Mouse (Mus musculus) heart, adult 2 months (tissue): ENCODE data around the gene Smim14. TPM values are rescaled to one million over a fixed set of nuclear protein-coding genes. Genes with fewer than 3 reads are reported as not detected.
A peak's percentile ranks its signal among the peaks of the same experiment; 100 is the strongest.

ENCODE experiments used
- DNase-seq, 2 experiments: peaks; one replicate each; pipeline ENCODE4 v3.0.0; 2021
- H3K27ac ChIP-seq: fragments of 200-600 bp; 2 replicates; pipeline ENCODE4 v1.8.1; 2022
- H3K27me3 ChIP-seq: fragments of 200-500 bp; 2 replicates; pipeline ENCODE4 v1.6.1; 2012; ENCODE audit warnings: mild to moderate bottlenecking, low read length, inconsistent platforms, mixed read lengths; ENCODE audit not compliant: control insufficient read depth, insufficient read depth
- H3K36me3 ChIP-seq: fragments of 200-500 bp; 2 replicates; pipeline ENCODE4 v1.6.1; 2012; ENCODE audit warnings: low read length, inconsistent platforms; ENCODE audit not compliant: control insufficient read depth, insufficient read depth
- H3K4me1 ChIP-seq: fragments of 200-500 bp; 2 replicates; pipeline ENCODE4 v1.6.1; 2011; ENCODE audit warnings: low read length; ENCODE audit not compliant: control insufficient read depth, insufficient read depth
- H3K4me3 ChIP-seq: fragments of 200-600 bp; 2 replicates; pipeline ENCODE4 v1.8.1; 2022
- H3K79me2 ChIP-seq: fragments of 200-500 bp; replicated peaks from 2 replicates; pipeline ENCODE4 v1.6.1; 2012; ENCODE audit warnings: mild to moderate bottlenecking, inconsistent platforms, low read length, moderate library complexity, mixed read lengths; ENCODE audit not compliant: control insufficient read depth, insufficient read depth
- H3K9ac ChIP-seq: fragments of 200-500 bp; 2 replicates; pipeline ENCODE4 v1.6.1; 2012; ENCODE audit warnings: low read depth, mild to moderate bottlenecking, control low read depth, inconsistent platforms, low read length, mixed read lengths
- CTCF ChIP-seq: fragments of 200-600 bp; IDR thresholded peaks from 2 replicates; pipeline ENCODE4 v1.8.1; 2022; ENCODE audit warnings: antibody characterized with exemption, mild to moderate bottlenecking, moderate library complexity
- EP300 ChIP-seq: fragments of 200-500 bp; IDR thresholded peaks from 2 replicates; pipeline ENCODE4 v1.6.1; 2011; ENCODE audit warnings: low read depth, low read length, control low read depth; ENCODE audit not compliant: insufficient read depth
- POLR2A ChIP-seq: fragments of 200-500 bp; IDR thresholded peaks from 2 replicates; pipeline ENCODE4 v1.6.1; 2011; ENCODE audit warnings: mild to moderate bottlenecking, low read depth, low read length, control low read depth; ENCODE audit not compliant: insufficient read depth
- WGBS: fragments of 180-500 bp; shearing (Covaris S2); methylation state at CpG from one replicate; pipeline ENCODE4 v1.1.7; 2018; 5-methylcytosine and 5-hydroxymethylcytosine counted together
- intact Hi-C: fragments of 180-260 bp; cut with DNase I; formaldehyde crosslinking; loops from one replicate; pipeline ENCODE4 v1.15.1; 2025
- polyA plus RNA-seq: library from polyadenylated mRNA; depleted of rRNA; stranded (reverse); fragments of >200 nt; gene quantifications from 2 replicates; pipeline ENCODE4 v1.2.3, GENCODE M21; 2012
- total RNA-seq, 2 experiments: library from RNA; stranded (reverse); gene quantifications; 2 replicates each; pipeline ENCODE4 v1.2.3; 2021

Gene Smim14
- total and polyA plus RNA-seq, 3 experiments = 94.2 to 97.3 (median 97.1) TPM

DNA sequence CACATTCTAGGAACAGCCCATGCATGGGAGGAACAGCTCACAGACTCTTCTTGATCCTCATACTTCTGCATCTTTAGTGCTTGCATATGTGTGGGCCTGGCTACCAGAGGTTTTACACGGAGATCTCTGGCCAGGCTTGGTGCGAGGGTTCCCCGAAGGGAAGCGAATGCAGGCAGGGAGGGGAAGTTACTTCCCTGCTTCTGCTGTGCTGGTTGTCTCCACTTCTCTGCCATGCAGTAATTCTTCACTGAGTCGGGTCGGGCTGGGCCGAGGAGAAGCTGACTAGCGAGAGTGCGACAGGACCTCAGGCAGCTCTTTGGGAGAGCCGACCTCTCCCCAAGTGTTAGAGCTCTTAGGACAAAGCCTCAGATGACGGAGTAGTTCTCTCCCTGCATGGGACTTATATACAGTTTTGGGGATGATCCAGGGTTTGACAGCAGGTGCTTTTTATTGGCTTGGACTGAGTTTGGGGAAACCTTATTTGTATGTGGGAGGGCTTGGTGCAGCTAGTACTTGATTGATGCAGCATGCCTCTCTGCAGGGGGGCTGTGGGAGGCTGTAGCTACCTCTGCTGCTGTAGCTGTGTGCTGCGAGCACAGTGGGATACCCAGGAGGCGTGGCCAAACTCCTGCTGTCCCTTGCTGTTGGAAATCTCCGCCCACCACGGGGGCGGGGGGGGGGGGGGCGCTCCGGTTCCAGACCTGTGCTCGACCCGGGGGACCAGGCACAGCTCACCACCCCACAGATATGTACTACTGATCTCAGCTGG is 24.3 kb upstream of the Smim14 start:
- Histone ChIP-seq H3K79me2 (peaks cover 5% of the 10 kb centered on the region; the same call in 1 of the 2 replicates), H3K4me1 (peaks cover 2% of the 10 kb centered on the region), H3K36me3 (no peaks in the 10 kb centered on the region; the same call in none of the 2 replicates), H3K4me3 (no peak overlapping the region), H3K27me3 (no peaks in the 10 kb centered on the region), H3K27ac (no peak overlapping the region), H3K9ac (no peak overlapping the region)
- intact Hi-C loops = no loop called here
- 51% methylated on average over 19 of the region's 20 CpGs for whole genome bisulfite sequencing
- TF ChIP-seq CTCF (no peak), POLR2A (no peak), EP300 (no peak)
- DNase-seq = peak in 1 of 2 experiments; percentile 4

DNA sequence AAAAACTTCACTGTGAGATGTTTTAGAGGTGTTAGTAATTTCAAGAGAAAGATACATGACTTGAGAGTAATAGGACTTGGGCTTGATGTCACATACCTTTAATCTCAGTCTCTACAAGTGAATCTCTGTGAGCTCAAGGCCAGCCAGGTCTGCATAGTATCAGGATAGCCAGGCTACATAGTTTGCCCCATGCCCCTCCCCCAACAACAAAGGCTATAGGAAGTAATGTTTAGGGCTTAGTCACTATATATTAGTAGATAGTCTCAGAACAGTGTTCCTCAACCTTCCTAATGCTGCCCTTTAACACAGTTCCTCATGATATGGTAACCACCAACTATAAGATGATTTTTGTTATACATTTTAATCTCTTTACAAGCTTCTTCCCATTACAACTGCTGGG is 20.1 kb upstream of the Smim14 start:
- intact Hi-C loops = no loop called here
- TF ChIP-seq EP300 (no peak), CTCF (no peak), POLR2A (no peak)
- no peak overlapping the region for H3K9ac ChIP-seq
- no peaks in the 10 kb centered on the region; the same call in none of the 2 replicates for H3K36me3 ChIP-seq
- H3K4me3 ChIP-seq = no peak overlapping the region
- peaks cover 2% of the 10 kb centered on the region for H3K4me1 ChIP-seq
- H3K27me3 ChIP-seq = no peaks in the 10 kb centered on the region
- H3K79me2 ChIP-seq = peaks cover 6% of the 10 kb centered on the region; the same call in 1 of the 2 replicates
- H3K27ac ChIP-seq = no peak overlapping the region
- no peak for DNase-seq

DNA sequence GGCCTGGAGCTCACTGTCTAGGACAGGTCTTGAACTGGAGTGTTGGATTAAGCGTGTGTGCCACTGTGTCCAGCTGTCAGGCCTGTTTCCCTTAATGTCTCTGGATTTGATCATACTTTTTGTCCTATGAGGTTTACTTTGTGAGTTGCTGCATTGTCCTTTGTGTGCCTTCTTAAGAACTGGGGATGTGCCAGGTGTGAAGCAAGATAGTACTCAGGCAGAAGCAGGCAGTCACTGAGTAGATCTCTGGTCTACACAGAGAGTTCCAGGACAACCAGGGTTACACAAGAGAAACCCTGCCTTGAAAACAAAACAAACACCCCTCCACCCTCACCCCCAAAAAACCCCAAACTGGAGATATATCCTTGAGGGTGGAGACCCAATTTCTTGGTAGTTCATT is 12.7 kb upstream of the Smim14 start:
- H3K4me1 ChIP-seq = peaks cover 3% of the 10 kb centered on the region
- no peak overlapping the region for H3K9ac ChIP-seq
- 78% methylated on average over 1 of the region's 1 CpGs for WGBS
- peaks cover 7% of the 10 kb centered on the region for H3K36me3 ChIP-seq
- intact Hi-C loops = no loop called here
- no peaks in the 10 kb centered on the region for H3K27me3 ChIP-seq
- peaks cover 10% of the 10 kb centered on the region for H3K79me2 ChIP-seq
- no peak overlapping the region for H3K27ac ChIP-seq
- TF ChIP-seq POLR2A = no peak
- TF ChIP-seq CTCF = no peak
- no peak for TF ChIP-seq EP300
- no peak for DNase-seq
- H3K4me3 ChIP-seq = no peak overlapping the region

DNA sequence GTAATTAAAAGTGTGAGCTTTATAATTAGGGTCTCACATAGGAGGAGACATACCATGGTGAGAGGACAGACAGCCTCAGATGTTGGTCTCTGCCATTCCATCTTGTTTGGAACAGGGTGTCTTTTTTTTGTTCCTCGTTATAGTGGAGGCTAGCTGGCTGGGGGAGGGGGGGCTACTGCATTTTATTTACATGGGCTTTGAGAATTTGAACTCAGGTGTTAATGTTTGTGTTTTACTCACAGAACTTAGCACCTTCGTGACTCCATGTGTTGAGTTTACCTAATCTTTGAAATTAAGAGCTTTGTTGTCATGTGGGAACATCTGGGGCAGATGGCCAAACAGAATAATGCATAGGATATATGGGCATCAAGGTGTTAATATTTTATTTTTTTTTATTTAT is 7.6 kb upstream of the Smim14 start:
- intact Hi-C loops = no loop called here
- H3K9ac ChIP-seq = no peak overlapping the region
- H3K36me3 ChIP-seq = peaks cover 5% of the 10 kb centered on the region
- peaks cover 9% of the 10 kb centered on the region for H3K79me2 ChIP-seq
- DNase-seq = no peak
- H3K27ac ChIP-seq = no peak overlapping the region
- TF ChIP-seq CTCF = no peak
- TF ChIP-seq EP300 = no peak
- no peak for TF ChIP-seq POLR2A
- H3K27me3 ChIP-seq = no peaks in the 10 kb centered on the region
- peaks cover 4% of the 10 kb centered on the region for H3K4me1 ChIP-seq
- WGBS = 86% methylated on average over 2 of the region's 2 CpGs
- H3K4me3 ChIP-seq = no peak overlapping the region

DNA sequence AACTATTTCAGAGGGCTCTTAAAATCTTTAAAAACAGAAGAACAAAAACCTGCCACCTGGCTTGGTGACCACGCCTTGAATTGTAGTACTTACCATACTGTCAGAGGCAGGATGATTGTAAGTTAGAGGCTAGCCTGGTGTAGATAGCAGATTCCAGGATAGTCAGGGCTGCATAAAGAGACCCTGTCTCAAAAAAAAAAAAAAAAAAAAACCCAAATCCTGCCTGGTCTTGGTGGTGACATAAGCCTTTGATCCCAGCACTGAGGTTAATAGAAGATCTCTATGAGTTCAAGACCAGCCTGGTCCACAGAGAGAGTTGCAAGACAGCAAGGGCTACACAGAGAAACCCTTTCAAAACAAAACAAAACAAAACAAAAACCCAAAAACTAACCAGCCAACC is 6.5 kb upstream of the Smim14 start:
- H3K4me1 ChIP-seq = peaks cover 6% of the 10 kb centered on the region
- no peak for DNase-seq
- intact Hi-C loops = no loop called here
- TF ChIP-seq EP300 (no peak), CTCF (no peak), POLR2A (no peak)
- H3K9ac ChIP-seq = no peak overlapping the region
- no peak overlapping the region for H3K4me3 ChIP-seq
- H3K27me3 ChIP-seq = no peaks in the 10 kb centered on the region
- peaks cover 7% of the 10 kb centered on the region for H3K79me2 ChIP-seq
- WGBS = 92% methylated on average over 1 of the region's 1 CpGs
- peaks cover 13% of the 10 kb centered on the region for H3K36me3 ChIP-seq
- no peak overlapping the region for H3K27ac ChIP-seq

DNA sequence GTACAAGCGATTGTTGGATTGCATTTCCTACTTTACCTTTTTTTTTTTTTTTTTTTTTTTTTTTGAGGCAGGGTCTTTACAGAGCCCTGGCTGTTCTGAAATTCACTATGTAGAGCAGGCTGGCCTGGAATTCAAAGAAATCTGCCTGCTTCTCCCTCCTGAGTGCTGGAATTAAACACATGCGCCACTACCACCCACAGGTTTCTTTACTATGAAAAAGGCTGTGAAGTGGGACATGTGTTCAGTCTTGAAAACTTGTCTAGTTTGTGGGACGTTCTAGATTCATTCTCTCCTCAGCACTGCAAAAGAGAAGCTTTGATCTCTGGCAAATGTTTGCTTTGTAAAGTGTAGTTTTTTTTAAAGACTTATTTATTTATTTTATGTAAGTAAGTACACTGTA is 4.9 kb upstream of the Smim14 start:
- peaks cover 13% of the 10 kb centered on the region for H3K36me3 ChIP-seq
- no peak for DNase-seq
- no peak for TF ChIP-seq EP300
- no peak for TF ChIP-seq POLR2A
- TF ChIP-seq CTCF = no peak
- H3K79me2 ChIP-seq = peaks cover 6% of the 10 kb centered on the region
- no peak overlapping the region for H3K27ac ChIP-seq
- intact Hi-C loops = no loop called here
- H3K9ac ChIP-seq = no peak overlapping the region
- H3K27me3 ChIP-seq = no peaks in the 10 kb centered on the region
- 81% methylated on average over 3 of the region's 3 CpGs for WGBS
- H3K4me1 ChIP-seq = peaks cover 7% of the 10 kb centered on the region
- H3K4me3 ChIP-seq = no peak overlapping the region
